Mouse (Mus musculus) midbrain, embryonic 15.5 days (tissue): ENCODE measurements around the gene Ugt1a6a. TPM values are rescaled to one million over a fixed set of nuclear protein-coding genes. Genes with fewer than 3 reads are reported as not detected.
"Not testable (repeated sequence)": the region's sequence is repeated elsewhere in the genome, so short reads cannot be mapped to it uniquely, and the experiment has no call there.

Experiments used
- ATAC-seq: fragments of 200-750 bp; cut with Nextera tagmentation; replicated peaks from 2 replicates; pipeline ENCODE4 v1.8.0; 2017; ENCODE audit warnings: moderate TSS enrichment
- H3K27ac ChIP-seq: fragments of 300-500 bp; sonication (generic); 2 replicates; pipeline ENCODE4 v1.5.1; 2015; ENCODE audit warnings: mild to moderate bottlenecking, inconsistent platforms
- H3K27me3 ChIP-seq: fragments of 300-500 bp; sonication (generic); replicated peaks from 2 replicates; pipeline ENCODE4 v1.6.1; 2015; ENCODE audit warnings: inconsistent platforms
- H3K36me3 ChIP-seq: fragments of 300-500 bp; sonication (generic); replicated peaks from 2 replicates; pipeline ENCODE4 v1.6.1; 2015; ENCODE audit warnings: inconsistent platforms
- H3K4me1 ChIP-seq: fragments of 300-500 bp; sonication (generic); 2 replicates; pipeline ENCODE4 v1.6.1; 2015; ENCODE audit warnings: inconsistent platforms
- H3K4me2 ChIP-seq: fragments of 300-500 bp; sonication (generic); 2 replicates; pipeline ENCODE4 v1.6.1; 2015; ENCODE audit warnings: inconsistent platforms, mild to moderate bottlenecking, moderate library complexity
- H3K4me3 ChIP-seq: fragments of 300-500 bp; sonication (generic); 2 replicates; pipeline ENCODE4 v1.5.1; 2015; ENCODE audit warnings: mild to moderate bottlenecking, inconsistent platforms
- H3K9ac ChIP-seq: fragments of 300-500 bp; sonication (generic); 2 replicates; pipeline ENCODE4 v1.6.1; 2015; ENCODE audit warnings: mild to moderate bottlenecking, inconsistent platforms
- H3K9me3 ChIP-seq: fragments of 300-500 bp; sonication (generic); 2 replicates; pipeline ENCODE4 v1.6.1; 2016; ENCODE audit warnings: inconsistent platforms
- WGBS: fragments of 180-500 bp; shearing (Covaris S2); methylation state at CpG from one replicate; pipeline ENCODE4 v1.1.7; 2015; ENCODE audit warnings: mixed read lengths; 5-methylcytosine and 5-hydroxymethylcytosine counted together
- polyA plus RNA-seq: library from polyadenylated mRNA; unstranded; fragments of >200 nt; fragmentation: Nextera tagmentation; extraction: Ambion mirVana; gene quantifications from 2 replicates; pipeline ENCODE4 v1.2.1, GENCODE M21; 2015

Gene Ugt1a6a
- polyA plus RNA-seq, 1 experiment from 2014 or later, result 1.5 TPM

DNA sequence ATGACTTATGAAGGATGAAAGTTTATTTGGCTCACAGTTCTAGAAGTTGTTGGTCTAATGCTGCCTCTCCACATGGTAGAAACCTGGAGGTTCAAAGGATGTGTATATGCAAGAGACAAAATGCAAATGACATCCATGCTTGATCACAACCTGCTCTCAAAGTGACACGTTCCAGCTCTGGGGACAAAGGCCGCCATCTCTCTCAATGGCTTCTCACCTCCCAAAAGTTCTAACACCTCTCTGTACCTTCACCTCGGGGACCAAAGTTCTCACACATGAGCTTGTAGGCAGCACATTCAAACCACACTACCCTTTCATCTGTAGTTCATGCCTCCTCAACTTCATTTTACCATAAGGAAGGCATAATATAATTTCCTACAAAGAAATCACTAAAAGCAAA is 83.0 kb downstream of the Ugt1a6a start:
- no peaks in the 10 kb centered on the region for H3K36me3 ChIP-seq
- H3K4me3 ChIP-seq, result no peak overlapping the region
- no peak overlapping the region for H3K4me2 ChIP-seq
- no peaks in the 10 kb centered on the region for H3K4me1 ChIP-seq
- no peak for ATAC-seq
- 43% methylated on average over 3 of the region's 3 CpGs for WGBS
- no peak overlapping the region for H3K9ac ChIP-seq
- peaks cover 52% of the 10 kb centered on the region for H3K9me3 ChIP-seq
- no peak overlapping the region for H3K27ac ChIP-seq
- H3K27me3 ChIP-seq, result no peaks in the 10 kb centered on the region

DNA sequence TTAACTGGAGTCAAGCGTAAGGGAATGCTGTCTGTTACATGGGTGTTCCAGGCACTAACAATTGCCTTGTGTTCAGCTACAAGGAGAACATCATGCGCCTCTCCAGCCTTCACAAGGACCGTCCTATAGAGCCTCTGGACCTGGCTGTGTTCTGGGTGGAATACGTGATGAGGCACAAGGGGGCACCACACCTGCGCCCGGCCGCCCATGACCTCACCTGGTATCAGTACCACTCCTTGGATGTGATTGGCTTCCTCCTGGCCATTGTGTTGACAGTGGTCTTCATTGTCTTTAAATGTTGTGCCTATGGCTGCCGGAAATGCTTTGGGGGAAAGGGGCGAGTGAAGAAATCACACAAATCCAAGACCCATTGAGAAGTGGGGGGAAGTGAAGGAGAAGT is 83.4 kb downstream of the Ugt1a6a start:
- Histone ChIP-seq H3K27ac (no peak overlapping the region), H3K9me3 (peaks cover 47% of the 10 kb centered on the region), H3K9ac (no peak overlapping the region), H3K4me1 (no peaks in the 10 kb centered on the region), H3K4me3 (no peak overlapping the region), H3K36me3 (no peaks in the 10 kb centered on the region), H3K4me2 (no peak overlapping the region), H3K27me3 (no peaks in the 10 kb centered on the region)
- 75% methylated on average over 9 of the region's 9 CpGs for WGBS
- no peak for ATAC-seq

DNA sequence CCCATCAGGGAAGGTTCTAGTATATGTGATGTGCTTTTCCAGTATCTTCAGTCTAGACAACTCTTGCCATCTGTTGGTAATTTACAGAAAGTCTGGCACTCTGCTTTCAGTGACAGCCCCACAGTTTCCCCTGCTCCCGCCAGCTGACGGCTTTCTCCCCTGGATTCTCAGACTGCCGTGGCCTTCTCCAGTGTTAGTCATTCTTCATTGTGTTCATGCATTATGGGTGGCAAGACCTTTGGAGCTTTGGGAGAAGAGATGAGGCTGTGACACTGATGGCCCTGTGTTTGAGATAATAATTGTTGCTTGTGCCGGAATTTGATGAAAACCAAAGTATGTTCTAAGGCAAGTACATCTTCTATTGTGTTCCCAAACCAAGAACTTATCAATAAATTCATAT is 84.0 kb downstream of the Ugt1a6a start:
- Histone ChIP-seq H3K4me3 (no peak overlapping the region), H3K36me3 (no peaks in the 10 kb centered on the region), H3K4me2 (no peak overlapping the region), H3K4me1 (no peaks in the 10 kb centered on the region), H3K27me3 (no peaks in the 10 kb centered on the region), H3K9me3 (peaks cover 42% of the 10 kb centered on the region), H3K27ac (no peak overlapping the region), H3K9ac (no peak overlapping the region)
- no peak for ATAC-seq
- WGBS, result 55% methylated on average over 4 of the region's 4 CpGs

DNA sequence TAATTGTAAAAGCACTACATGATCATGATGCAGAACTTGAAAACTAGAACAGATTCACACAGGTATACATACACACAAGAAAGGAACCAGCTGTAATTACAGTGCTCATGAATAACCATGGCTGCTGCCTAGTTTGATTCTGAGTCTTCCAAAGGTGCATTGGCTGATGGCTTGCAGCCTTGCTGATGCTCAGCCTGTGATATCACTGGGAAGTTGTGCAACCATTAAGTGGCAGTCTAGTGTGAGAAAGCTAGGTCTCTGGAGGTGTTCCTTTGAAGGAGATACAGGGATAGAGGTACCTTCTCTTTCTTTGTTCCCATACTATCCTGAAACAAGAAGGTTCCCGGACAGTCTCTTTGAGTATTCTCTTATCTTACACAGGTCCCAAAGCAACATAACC is 84.4 kb downstream of the Ugt1a6a start:
- 16% methylated on average over 1 of the region's 1 CpGs for WGBS
- no peaks in the 10 kb centered on the region for H3K27me3 ChIP-seq
- H3K9ac ChIP-seq, result no peak overlapping the region
- no peak for ATAC-seq
- H3K9me3 ChIP-seq, result peaks cover 37% of the 10 kb centered on the region
- no peak overlapping the region for H3K4me3 ChIP-seq
- H3K4me1 ChIP-seq, result no peaks in the 10 kb centered on the region
- no peaks in the 10 kb centered on the region for H3K36me3 ChIP-seq
- no peak overlapping the region for H3K4me2 ChIP-seq
- no peak overlapping the region for H3K27ac ChIP-seq

DNA sequence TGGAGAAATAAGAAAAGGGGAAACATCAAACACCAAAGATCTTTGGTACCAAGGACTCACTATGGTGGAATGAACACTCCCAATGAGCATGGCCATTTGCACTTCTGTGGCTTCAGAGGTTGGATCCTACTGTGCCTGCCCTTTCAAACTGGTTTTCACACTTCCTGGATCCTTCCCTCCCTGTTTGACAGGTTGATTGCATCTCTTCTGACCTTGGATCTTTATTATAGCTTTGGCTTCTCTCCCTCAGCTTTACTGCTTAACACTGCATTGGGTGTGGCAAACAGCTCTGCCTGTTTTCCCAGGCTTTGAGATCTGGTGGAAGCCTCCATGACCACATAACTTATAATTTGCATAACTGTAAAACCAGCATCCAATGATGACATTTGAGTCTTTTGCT is 85.7 kb downstream of the Ugt1a6a start:
- Histone ChIP-seq H3K4me1 (no peaks in the 10 kb centered on the region), H3K4me3 (no peak overlapping the region), H3K27ac (no peak overlapping the region), H3K4me2 (no peak overlapping the region), H3K9me3 (peaks cover 27% of the 10 kb centered on the region), H3K27me3 (no peaks in the 10 kb centered on the region), H3K9ac (no peak overlapping the region), H3K36me3 (no peaks in the 10 kb centered on the region)
- no peak for ATAC-seq

DNA sequence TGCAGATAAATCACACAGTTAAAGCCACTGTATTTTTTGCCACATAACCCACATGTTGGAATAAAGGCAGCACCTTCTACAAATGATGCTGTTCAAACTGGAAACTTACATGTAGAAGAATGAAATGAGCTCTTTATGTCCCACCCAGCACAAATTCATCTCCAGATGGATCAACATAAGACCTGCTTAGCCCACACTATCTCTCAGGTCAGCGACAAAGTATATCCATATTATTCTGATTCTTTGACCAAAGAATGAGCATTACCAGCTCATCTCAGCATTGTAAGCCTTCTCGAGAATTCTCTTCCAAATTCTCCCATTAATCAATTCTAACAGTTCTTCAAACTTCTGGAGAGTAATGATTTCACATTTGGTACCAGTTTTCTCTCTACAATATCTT is 87.6 kb downstream of the Ugt1a6a start:
- ATAC-seq, result no peak
- 48% methylated on average over 2 of the region's 2 CpGs for WGBS

DNA sequence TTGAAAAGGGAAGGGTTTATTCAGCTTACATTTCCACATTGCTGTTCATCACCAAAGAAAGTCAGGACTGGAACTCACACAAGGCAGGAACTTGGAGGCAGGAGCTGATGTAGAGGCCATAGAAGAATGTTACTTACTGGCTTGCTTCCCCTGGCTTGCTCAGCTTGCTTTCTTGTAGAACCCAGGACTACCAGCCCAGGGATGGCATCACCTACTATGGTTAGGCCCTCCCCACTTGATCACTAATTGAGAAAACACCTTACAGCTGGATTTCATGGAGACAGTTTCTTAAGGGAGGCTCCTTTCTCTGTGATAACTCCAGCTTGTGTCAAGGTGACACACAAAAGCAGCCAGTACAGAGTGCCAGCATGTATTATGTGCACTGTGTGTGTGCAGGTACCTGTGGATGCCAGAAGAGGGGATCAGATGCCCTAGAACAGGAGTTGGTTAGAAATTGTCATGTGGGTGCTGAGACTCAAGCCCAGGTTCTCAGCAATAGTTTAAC is 88.5 kb downstream of the Ugt1a6a start:
- ATAC-seq, H3K36me3 ChIP-seq, H3K9ac ChIP-seq: not testable (repeated sequence)

More for the DNA sequence above, 87.6 kb downstream of the Ugt1a6a start:
- Histone ChIP-seq H3K36me3 (no peaks in the 10 kb centered on the region), H3K9me3 (peaks cover 29% of the 10 kb centered on the region), H3K4me3 (no peak overlapping the region), H3K4me1 (no peaks in the 10 kb centered on the region), H3K27ac (no peak overlapping the region), H3K4me2 (no peak overlapping the region), H3K9ac (no peak overlapping the region), H3K27me3 (no peaks in the 10 kb centered on the region)

DNA sequence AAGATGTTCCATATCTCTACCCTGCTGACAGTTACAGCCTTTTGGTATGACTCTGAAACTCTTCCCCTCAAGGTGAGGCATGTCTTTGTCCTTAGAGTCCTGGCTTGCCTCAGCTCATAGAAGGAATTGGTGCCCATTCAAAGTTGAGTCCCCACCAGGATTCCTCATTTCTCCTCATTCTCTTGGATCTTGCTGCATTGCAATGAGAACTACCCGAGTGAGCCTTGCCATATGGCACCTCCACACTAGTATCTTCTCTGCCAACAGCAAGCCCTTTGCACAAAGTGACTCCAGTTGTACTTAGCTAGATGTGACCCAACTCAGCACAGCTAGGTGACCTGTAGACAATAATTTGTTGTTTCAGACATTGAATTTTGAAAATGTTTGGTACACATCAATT is 89.0 kb downstream of the Ugt1a6a start:
- WGBS, result 49% methylated on average over 1 of the region's 1 CpGs
- no peak for ATAC-seq

More for the DNA sequence above, 88.5 kb downstream of the Ugt1a6a start:
- H3K4me1 ChIP-seq, H3K4me2 ChIP-seq, H3K27ac ChIP-seq, H3K4me3 ChIP-seq, H3K27me3 ChIP-seq: not testable (repeated sequence)
- peaks cover 33% of the 10 kb centered on the region for H3K9me3 ChIP-seq

DNA sequence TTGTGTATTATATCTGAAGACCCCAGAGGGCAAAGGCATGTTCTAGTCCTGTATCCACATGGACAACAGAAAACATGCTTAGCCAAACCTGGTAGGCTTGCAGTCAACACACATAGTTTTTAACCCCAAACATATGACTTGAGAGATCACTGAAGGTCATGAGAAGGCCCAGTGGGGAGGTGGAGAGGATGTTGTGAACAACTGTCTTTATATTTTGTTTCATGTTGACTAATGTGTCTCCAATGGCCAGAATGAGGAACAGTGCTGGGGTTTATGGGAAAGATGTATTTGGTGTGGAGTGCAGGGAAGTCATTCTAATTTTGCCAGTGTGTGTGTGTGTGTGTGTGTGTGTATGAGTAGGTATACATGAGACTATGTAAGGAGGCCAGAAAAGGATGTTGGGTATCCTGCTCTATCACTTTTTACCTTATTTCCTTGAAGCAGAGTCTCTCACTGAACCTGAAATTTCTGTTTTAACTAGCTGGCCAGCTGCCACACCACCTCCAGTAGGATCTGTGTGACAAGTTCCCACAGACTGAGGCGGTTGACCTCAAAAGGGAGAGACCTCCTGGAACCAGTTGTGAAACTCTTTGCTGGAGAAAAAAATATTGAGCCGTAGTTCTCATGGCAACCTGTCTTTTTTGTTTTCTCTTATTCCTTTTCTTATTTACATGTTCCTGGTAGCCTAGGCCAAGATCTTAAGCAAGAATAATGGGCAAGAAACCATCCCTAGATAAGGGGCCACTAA is 89.6 kb downstream of the Ugt1a6a start:
- H3K4me3 ChIP-seq, result no peak overlapping the region
- no peak for ATAC-seq
- no peaks in the 10 kb centered on the region for H3K36me3 ChIP-seq
- peaks cover 44% of the 10 kb centered on the region for H3K9me3 ChIP-seq
- no peak overlapping the region for H3K27ac ChIP-seq
- no peaks in the 10 kb centered on the region for H3K4me1 ChIP-seq
- no peaks in the 10 kb centered on the region for H3K27me3 ChIP-seq
- H3K9ac ChIP-seq, result no peak overlapping the region
- no peak overlapping the region for H3K4me2 ChIP-seq
- 76% methylated on average over 2 of the region's 2 CpGs for WGBS

More for the DNA sequence above, 89.0 kb downstream of the Ugt1a6a start:
- peaks cover 38% of the 10 kb centered on the region for H3K9me3 ChIP-seq
- no peaks in the 10 kb centered on the region for H3K36me3 ChIP-seq
- H3K9ac ChIP-seq, result no peak overlapping the region
- H3K4me3 ChIP-seq, result no peak overlapping the region
- H3K27me3 ChIP-seq, result no peaks in the 10 kb centered on the region
- H3K27ac ChIP-seq, result no peak overlapping the region
- H3K4me2 ChIP-seq, result no peak overlapping the region
- no peaks in the 10 kb centered on the region for H3K4me1 ChIP-seq

DNA sequence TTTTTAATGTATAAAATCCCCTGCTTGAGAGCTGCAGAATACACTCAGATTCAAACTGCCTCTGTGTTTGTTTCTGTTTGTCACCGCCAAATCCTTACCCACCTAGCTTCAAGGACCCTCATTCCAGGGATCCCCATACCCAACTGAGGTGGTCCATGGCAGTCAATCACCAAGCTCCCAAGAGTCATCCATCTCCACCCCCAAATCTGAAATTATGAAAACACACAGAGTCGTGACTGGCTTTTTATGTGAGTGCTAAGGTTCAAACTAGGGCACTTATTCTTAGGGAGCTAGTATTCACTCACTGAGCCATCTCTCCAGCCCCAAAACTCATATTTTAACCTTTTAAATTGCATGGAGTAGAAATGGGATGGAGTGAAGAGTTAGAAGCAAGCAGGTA is 90.7 kb downstream of the Ugt1a6a start:
- H3K27ac ChIP-seq, H3K4me2 ChIP-seq, H3K9ac ChIP-seq, H3K36me3 ChIP-seq, H3K27me3 ChIP-seq, ATAC-seq, H3K4me3 ChIP-seq, H3K4me1 ChIP-seq: not testable (repeated sequence)
- H3K9me3 ChIP-seq, result peaks cover 55% of the 10 kb centered on the region
- 42% methylated on average over 2 of the region's 2 CpGs for WGBS

DNA sequence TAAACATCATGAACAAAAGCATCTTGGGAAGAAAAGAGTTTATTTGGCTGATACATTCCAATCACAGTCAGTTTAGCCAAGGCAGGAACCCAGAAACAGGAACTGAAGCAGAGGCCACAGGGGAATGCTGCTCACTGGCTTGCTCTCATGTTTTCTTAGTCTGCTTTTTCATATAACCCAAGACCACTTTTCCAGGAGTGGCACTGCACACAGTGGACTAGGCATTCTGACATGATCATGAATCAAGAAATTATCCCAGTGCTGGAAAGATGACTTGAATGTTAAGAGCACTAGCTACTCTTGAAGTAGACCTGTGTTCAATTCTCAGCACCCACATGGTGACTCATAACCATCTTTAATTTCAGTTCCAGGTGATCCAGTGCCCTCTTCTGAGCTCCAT is 91.1 kb downstream of the Ugt1a6a start:
- peaks cover 59% of the 10 kb centered on the region for H3K9me3 ChIP-seq
- H3K4me1 ChIP-seq, result no peaks in the 10 kb centered on the region
- no peak overlapping the region for H3K4me3 ChIP-seq
- H3K27ac ChIP-seq, result no peak overlapping the region
- ATAC-seq, result no peak
- no peaks in the 10 kb centered on the region for H3K27me3 ChIP-seq
- H3K4me2 ChIP-seq, result no peak overlapping the region
- no peaks in the 10 kb centered on the region for H3K36me3 ChIP-seq
- H3K9ac ChIP-seq, result no peak overlapping the region

DNA sequence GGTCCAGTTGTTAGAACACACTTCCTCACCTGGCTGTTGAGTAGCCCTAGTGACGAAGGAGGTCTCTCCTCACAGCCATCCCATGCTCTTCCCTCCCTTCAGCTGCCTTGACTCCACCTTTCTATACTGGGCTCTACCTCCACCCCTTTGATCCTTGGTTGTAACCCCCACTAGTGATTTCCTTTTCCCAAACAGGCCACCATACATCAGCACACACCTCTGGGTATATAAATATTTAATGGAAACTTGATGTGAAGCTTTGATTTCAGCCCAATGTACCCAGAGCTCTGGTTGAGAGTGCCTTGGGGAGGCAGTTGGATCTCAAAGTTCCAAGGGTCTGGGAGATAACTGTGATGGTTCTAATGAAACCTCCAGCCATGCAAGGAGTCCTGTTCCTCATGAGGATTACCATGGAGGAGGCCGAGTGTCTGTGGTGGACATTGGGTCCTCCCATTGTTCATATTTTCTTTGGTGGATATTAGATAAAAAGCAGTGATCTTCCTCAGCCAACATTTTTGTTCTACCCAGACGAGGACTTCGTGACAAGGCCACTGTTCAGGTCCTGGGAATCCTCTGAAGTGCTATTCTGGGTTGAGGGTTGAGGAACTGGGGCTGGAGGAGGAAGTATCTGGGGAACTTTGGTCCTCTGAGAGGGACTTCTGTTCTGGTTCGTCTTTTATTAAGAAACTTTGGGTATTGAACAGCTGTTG is 92.2 kb downstream of the Ugt1a6a start, which contains the start of gene Mroh2a:
TSS of gene Mroh2a (plus strand) at position 317 of the 710 bp plus-strand sequence.
- WGBS, result 54% methylated on average over 5 of the region's 5 CpGs
- Histone ChIP-seq H3K9me3 (peaks cover 69% of the 10 kb centered on the region), H3K9ac (no peak within 1 kb of the TSS), H3K27ac (no peak within 1 kb of the TSS), H3K27me3 (no peaks in the 10 kb centered on the region), H3K4me3 (no peak within 1 kb of the TSS), H3K36me3 (no peaks in the 10 kb centered on the region), H3K4me1 (no peaks in the 10 kb centered on the region), H3K4me2 (no peak within 1 kb of the TSS)
- no peak for ATAC-seq

DNA sequence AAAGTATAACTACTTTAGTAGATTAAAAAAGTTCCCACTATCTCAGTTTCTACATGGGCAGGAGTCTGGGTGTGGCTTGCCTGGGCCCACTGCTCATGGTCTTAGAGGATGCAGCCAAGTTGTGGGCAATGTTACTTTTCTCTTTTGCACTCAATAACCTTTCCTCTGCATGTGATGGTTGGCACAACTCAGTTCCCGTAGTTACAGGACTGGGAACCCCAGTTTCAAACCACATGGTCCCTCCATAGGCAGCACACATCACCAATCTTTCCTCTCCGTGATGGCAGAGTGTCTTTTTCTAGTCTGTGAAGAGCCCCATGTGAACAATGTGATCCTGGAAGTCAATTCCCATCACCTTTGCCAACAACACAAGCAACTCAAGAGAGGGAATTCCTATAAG is 92.9 kb downstream of the Ugt1a6a start:
- 58% methylated on average over 2 of the region's 2 CpGs for WGBS
- H3K4me1 ChIP-seq, result no peaks in the 10 kb centered on the region
- no peak overlapping the region for H3K4me2 ChIP-seq
- H3K36me3 ChIP-seq, result no peaks in the 10 kb centered on the region
- H3K4me3 ChIP-seq, result no peak overlapping the region
- no peak overlapping the region for H3K27ac ChIP-seq
- peaks cover 72% of the 10 kb centered on the region for H3K9me3 ChIP-seq
- ATAC-seq, result no peak
- H3K9ac ChIP-seq, result no peak overlapping the region
- H3K27me3 ChIP-seq, result no peaks in the 10 kb centered on the region
